Mouse (Mus musculus) liver, adult 2 months (tissue): ENCODE measurements around the gene Atp5h. TPM values are rescaled to one million over a fixed set of nuclear protein-coding genes. Genes with fewer than 3 reads are reported as not detected.

Source experiments
- DNase-seq: peaks from one replicate; pipeline ENCODE4 v3.0.0-alpha.2; 2011; ENCODE audit warnings: low read depth, low spot score; ENCODE audit errors: extremely low read depth
- H3K27ac ChIP-seq: fragments of 200-500 bp; replicated peaks from 2 replicates; pipeline ENCODE4 v1.5.1; 2012; ENCODE audit warnings: low read depth, mild to moderate bottlenecking, control low read depth, inconsistent platforms, low read length; ENCODE audit not compliant: insufficient read depth
- H3K27me3 ChIP-seq: fragments of 200-500 bp; 2 replicates; pipeline ENCODE4 v1.6.1; 2012; ENCODE audit warnings: mild to moderate bottlenecking, moderate library complexity, low read length, inconsistent platforms; ENCODE audit not compliant: control insufficient read depth, insufficient read depth
- H3K36me3 ChIP-seq: fragments of 200-500 bp; 2 replicates; pipeline ENCODE4 v1.6.1; 2012; ENCODE audit warnings: low read length, inconsistent platforms; ENCODE audit not compliant: control insufficient read depth, insufficient read depth
- H3K4me1 ChIP-seq: fragments of 200-500 bp; 2 replicates; pipeline ENCODE4 v1.6.1; 2011; ENCODE audit warnings: low read length; ENCODE audit not compliant: control insufficient read depth, insufficient read depth
- H3K4me3 ChIP-seq: fragments of 200-500 bp; 2 replicates; pipeline ENCODE4 v1.5.1; 2011; ENCODE audit warnings: low read depth, mild to moderate bottlenecking, control low read depth, low read length, moderate library complexity; ENCODE audit not compliant: insufficient read depth
- H3K79me2 ChIP-seq: fragments of 200-500 bp; 2 replicates; pipeline ENCODE4 v1.6.1; 2012; ENCODE audit warnings: inconsistent platforms, mild to moderate bottlenecking, low read length, moderate library complexity; ENCODE audit not compliant: control insufficient read depth, insufficient read depth
- H3K9ac ChIP-seq: fragments of 200-500 bp; 2 replicates; pipeline ENCODE4 v1.6.1; 2012; ENCODE audit warnings: low read depth, mild to moderate bottlenecking, control low read depth, inconsistent platforms, low read length
- CTCF ChIP-seq: fragments of 200-500 bp; IDR thresholded peaks from 2 replicates; pipeline ENCODE4 v1.5.1; 2011; ENCODE audit warnings: low read depth, low read length, control low read depth
- POLR2A ChIP-seq: fragments of 200-500 bp; IDR thresholded peaks from 2 replicates; pipeline ENCODE4 v1.6.1; 2011; ENCODE audit warnings: low read length, control low read depth; ENCODE audit not compliant: insufficient read depth; ENCODE audit errors: extremely low read depth
- WGBS: fragments of 180-500 bp; shearing (Covaris S2); methylation state at CpG from one replicate; pipeline ENCODE4 v1.1.7; 2018; 5-methylcytosine and 5-hydroxymethylcytosine counted together
- polyA plus RNA-seq: library from polyadenylated mRNA; depleted of rRNA; stranded (reverse); fragments of >200 nt; gene quantifications from 2 replicates; pipeline ENCODE4 v1.2.3, GENCODE M21; 2012; rRNA removed
- total RNA-seq: library from RNA; depleted of rRNA; stranded (reverse); fragments of >200 nt; gene quantifications from 2 replicates; pipeline ENCODE4 v1.2.3, GENCODE M21; 2014; rRNA removed

Gene Atp5h
- 480 and 648 TPM in 2 replicates for total RNA-seq
- polyA plus RNA-seq: 103 and 134 TPM in 2 replicates

DNA sequence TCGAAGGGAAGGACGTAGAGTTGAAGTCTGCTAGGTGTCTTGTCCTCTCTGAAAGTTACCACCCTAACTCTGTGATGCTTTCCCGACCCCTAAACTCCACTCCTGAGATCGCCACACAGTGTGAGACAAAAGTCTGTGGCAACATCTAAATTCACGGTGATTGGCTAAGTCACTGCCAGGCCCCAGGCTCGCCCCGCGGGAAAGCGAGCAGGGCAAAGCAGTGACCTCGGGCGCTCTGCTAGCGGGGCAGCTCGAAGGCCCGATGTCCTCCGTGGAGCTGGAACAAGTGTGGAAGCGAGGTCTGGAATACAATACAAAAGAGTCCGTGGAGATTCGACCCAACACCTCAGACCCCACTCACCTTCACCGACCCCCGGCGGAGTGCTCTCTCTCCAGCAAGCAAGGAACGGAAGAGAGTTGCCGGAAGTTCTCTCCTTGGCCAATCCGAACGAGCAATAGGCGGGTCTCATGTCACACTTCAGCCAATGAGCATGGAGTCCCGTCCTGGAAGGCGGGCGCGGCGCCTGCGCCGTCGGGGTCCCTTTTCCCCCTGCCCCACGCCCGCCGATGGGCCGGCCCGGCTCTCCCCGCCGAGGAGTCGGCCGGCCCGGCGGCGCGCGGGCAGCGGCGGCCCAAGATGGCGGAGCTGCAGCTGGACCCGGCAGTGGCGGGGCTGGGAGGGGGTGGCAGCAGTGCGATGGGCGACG, at the start of gene Atp5h, which contains the start of gene Kctd2:
Atp5h (minus strand) TSS at position 432 of the 707 bp plus-strand sequence.
Kctd2 (plus strand) TSS at position 598 of the 707 bp plus-strand sequence.
- TF ChIP-seq CTCF: no peak
- peak; percentile 69 for TF ChIP-seq POLR2A
- WGBS: 4% methylated on average over 51 of the region's 56 CpGs

DNA sequence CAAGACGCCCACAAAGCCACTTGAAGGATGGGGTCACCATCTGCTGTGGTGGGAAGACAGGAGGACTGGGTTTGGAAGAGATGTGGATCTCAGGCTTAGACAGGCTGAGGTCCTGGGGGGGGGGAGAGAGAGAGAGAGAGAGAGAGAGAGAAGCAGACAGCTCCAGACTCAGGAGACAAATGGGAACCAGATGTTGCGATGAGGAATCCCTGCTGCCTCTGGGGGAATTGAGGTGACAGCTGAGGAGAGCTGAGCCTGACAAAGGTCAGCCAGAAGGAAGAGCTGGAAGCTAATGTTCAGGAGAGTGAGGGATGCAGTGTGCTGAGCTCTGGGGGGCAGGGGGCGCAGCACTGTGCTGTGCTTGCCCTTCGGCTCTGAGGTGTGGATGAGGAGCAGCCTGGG, 47.5 kb upstream of the Atp5h start:
- Histone ChIP-seq H3K27ac (no peak overlapping the region), H3K4me1 (peaks cover 11% of the 10 kb centered on the region), H3K4me3 (no peak overlapping the region), H3K9ac (no peak overlapping the region), H3K27me3 (no peaks in the 10 kb centered on the region), H3K79me2 (no peaks in the 10 kb centered on the region), H3K36me3 (no peaks in the 10 kb centered on the region)
- 89% methylated on average over 4 of the region's 4 CpGs for WGBS
- no peak for DNase-seq
- no peak for TF ChIP-seq POLR2A

More for the DNA sequence above, at the start of gene Atp5h, which contains the start of gene Kctd2:
- Histone ChIP-seq H3K27ac (peak within 1 kb of the TSS; percentile 92), H3K9ac (peak within 1 kb of the TSS; percentile 92), H3K79me2 (peaks cover 6% of the 10 kb centered on the region; the same call in 1 of the 2 replicates), H3K27me3 (no peaks in the 10 kb centered on the region), H3K36me3 (peaks cover 15% of the 10 kb centered on the region), H3K4me1 (peaks cover 11% of the 10 kb centered on the region), H3K4me3 (peak within 1 kb of the TSS; percentile 99)
- DNase-seq: peak; percentile 92

DNA sequence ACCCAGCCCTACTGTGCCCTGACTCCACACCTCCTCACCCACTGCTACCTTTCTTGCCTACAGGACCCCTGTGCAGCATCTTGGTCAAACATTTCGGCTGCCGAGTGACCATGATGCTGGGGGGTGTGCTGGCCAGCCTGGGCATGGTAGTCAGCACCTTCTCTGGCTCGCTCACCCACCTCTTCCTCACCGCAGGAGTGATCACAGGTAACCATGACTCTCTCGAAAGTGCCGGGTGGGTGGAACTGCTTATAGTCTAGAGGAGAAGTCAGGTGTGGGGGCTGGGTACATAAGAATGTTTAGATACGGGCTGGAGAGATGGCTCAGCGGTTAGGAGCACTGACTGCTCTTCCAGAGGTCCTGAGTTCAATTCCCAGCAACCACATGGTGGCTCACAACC, 45.1 kb upstream of the Atp5h start:
- DNase-seq: no peak
- TF ChIP-seq CTCF (no peak), POLR2A (no peak)
- Histone ChIP-seq H3K4me3 (no peak overlapping the region), H3K27me3 (no peaks in the 10 kb centered on the region), H3K9ac (no peak overlapping the region), H3K4me1 (peaks cover 12% of the 10 kb centered on the region), H3K27ac (no peak overlapping the region), H3K36me3 (no peaks in the 10 kb centered on the region), H3K79me2 (no peaks in the 10 kb centered on the region)
- WGBS: 93% methylated on average over 8 of the region's 8 CpGs

GRCm38 (mm10) chr11:115463397-115463796, 43.6 kb upstream of the Atp5h start:
- no peaks in the 10 kb centered on the region for H3K36me3 ChIP-seq
- H3K79me2 ChIP-seq: no peaks in the 10 kb centered on the region
- peaks cover 17% of the 10 kb centered on the region for H3K4me1 ChIP-seq
- H3K27ac ChIP-seq: no peak overlapping the region
- no peak overlapping the region for H3K9ac ChIP-seq
- H3K4me3 ChIP-seq: peak overlapping the region; percentile 58; the same call in 1 of the 2 replicates
- TF ChIP-seq CTCF (no peak), POLR2A (no peak)
- no peaks in the 10 kb centered on the region for H3K27me3 ChIP-seq
- peak; percentile 33 for DNase-seq
- WGBS: 48% methylated on average over 11 of the region's 11 CpGs

GRCm38 (mm10) chr11:115462243-115462891, 42.6 kb upstream of the Atp5h start, which contains the start of gene Slc16a5:
Slc16a5 (plus strand) TSS chr11:115462474.
- TF ChIP-seq POLR2A (0 out of 2 replicates have a peak, but pooled peaks have one; percentile 27), CTCF (peak; percentile 15; the same call in 1 of the 2 replicates)
- Histone ChIP-seq H3K27me3 (no peaks in the 10 kb centered on the region), H3K4me3 (peak within 1 kb of the TSS; percentile 58), H3K36me3 (no peaks in the 10 kb centered on the region), H3K4me1 (peaks cover 21% of the 10 kb centered on the region), H3K27ac (peak within 1 kb of the TSS; percentile 83), H3K9ac (peak within 1 kb of the TSS; percentile 75), H3K79me2 (no peaks in the 10 kb centered on the region)
- WGBS: 32% methylated on average over 16 of the region's 16 CpGs
- DNase-seq: peak; percentile 91
